Mouse (Mus musculus): Measurements from ENCODE around the gene Spag6l.

- TF ChIP-seq CTCF (IDR thresholded peaks at IDR 0.05; ENCODE audit: extremely low read depth, insufficient read depth, insufficient read length, insufficient replicate concordance) (no peak), POLR2A (IDR thresholded peaks at IDR 0.05; ENCODE audit: low read depth, low read length) (no peak)
Measured at GRCm38 (mm10) chr16:16863978-16864377, 34.7 kb upstream of the Spag6l start, which contains the start of gene Igll1.
